Mouse (Mus musculus): ENCODE measurements at regions not wholly inside any gene's neighbourhood (a gene's known extent, or its start where the extent isn't known, plus 50 kb on each side); places are given as distances from the start of the nearest gene placed in this dataset.

DNA sequence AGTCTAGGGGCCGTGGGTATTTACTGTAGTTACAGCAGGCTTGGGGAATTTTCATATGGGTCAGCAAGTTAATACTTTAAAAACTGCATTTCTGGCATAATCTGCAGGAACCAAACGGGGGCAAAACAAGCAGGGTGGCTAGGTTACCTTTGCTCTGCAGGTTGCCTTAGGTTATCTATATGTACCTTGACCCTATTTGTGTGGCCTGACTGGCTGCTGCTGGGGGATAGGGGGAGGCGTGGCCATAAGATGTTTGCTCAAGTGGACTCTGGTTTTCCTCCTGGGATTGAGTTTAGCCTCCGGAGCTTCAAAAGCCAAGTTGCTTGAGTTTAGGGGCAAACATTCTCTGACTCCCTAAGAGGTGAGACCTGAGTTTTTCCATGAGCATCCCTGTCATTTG, 540.6 kb downstream of the Plekhb2 start:
- TF ChIP-seq CTCF (IDR thresholded peaks at IDR 0.05; ENCODE audit: borderline replicate concordance, control insufficient read depth, extremely low read depth, insufficient read depth, low read length, poor library complexity): no peak
- TF ChIP-seq POLR2A (IDR thresholded peaks at IDR 0.05; ENCODE audit: control insufficient read depth, extremely low read depth, insufficient read depth, low read length, poor library complexity): no peak
